Mouse (Mus musculus) megakaryocyte progenitor cell, adult 5-6 weeks (primary cell): ENCODE results near the gene Apol9a. TPM values are rescaled to one million over a fixed set of nuclear protein-coding genes. Genes with fewer than 3 reads are reported as not detected.

Experiments used
- ATAC-seq: replicated peaks from 2 replicates; pipeline ENCODE4 v1.8.0; 2016; ENCODE audit warnings: mild to moderate bottlenecking, moderate TSS enrichment, inconsistent platforms; ENCODE audit not compliant: poor library complexity
- total RNA-seq, 2 experiments: library from RNA; stranded (forward) in 1 of 2; stranded (reverse) in 1 of 2; fragments of 157-497, 149-512 nt in 1 of 2; fragments of 200-1000 nt in 1 of 2; gene quantifications; 2 replicates each; pipeline versions ENCODE4 v1.2.3 to v1.2.4; 2015 to 2017

Gene Apol9a
- total RNA-seq, 2 experiments from 2014 or later: not detected

- ATAC-seq: no peak
Observed at GRCm38 (mm10) chr15:77377419-77377818, 33.5 kb downstream of the Apol9a start.

GRCm38 (mm10) chr15:77376920-77377319 lies 34.0 kb downstream of the Apol9a start:
- no peak for ATAC-seq

GRCm38 (mm10) chr15:77370588-77370987 lies 40.3 kb downstream of the Apol9a start:
- ATAC-seq: no peak

- no peak for ATAC-seq
Observed at GRCm38 (mm10) chr15:77369981-77370380, 41.0 kb downstream of the Apol9a start.

- no peak for ATAC-seq
Observed at GRCm38 (mm10) chr15:77368818-77369320, 42.1 kb downstream of the Apol9a start.

- ATAC-seq: peak; percentile 95
Observed at GRCm38 (mm10) chr15:77368148-77368547, 42.8 kb downstream of the Apol9a start.

- ATAC-seq: no peak
Observed at GRCm38 (mm10) chr15:77367504-77367903, 43.4 kb downstream of the Apol9a start.

GRCm38 (mm10) chr15:77366706-77367484 lies 44.0 kb downstream of the Apol9a start:
- ATAC-seq: peak; percentile 59; the same call in 1 of the 2 replicates

- no peak for ATAC-seq
Observed at GRCm38 (mm10) chr15:77365700-77366570, 45.0 kb downstream of the Apol9a start.

GRCm38 (mm10) chr15:77364026-77364425 lies 46.9 kb downstream of the Apol9a start:
- ATAC-seq: no peak

GRCm38 (mm10) chr15:77363578-77363977 lies 47.4 kb downstream of the Apol9a start:
- no peak for ATAC-seq

GRCm38 (mm10) chr15:77362952-77363351 lies 48.0 kb downstream of the Apol9a start:
- no peak for ATAC-seq

- no peak for ATAC-seq
Observed at GRCm38 (mm10) chr15:77359905-77360304, 51.0 kb downstream of the Apol9a start.

- ATAC-seq: no peak
Observed at GRCm38 (mm10) chr15:77359486-77359885, 51.4 kb downstream of the Apol9a start.

- no peak for ATAC-seq
Observed at GRCm38 (mm10) chr15:77359084-77359483, 51.9 kb downstream of the Apol9a start.

- peak; percentile 99 for ATAC-seq
Observed at GRCm38 (mm10) chr15:77358320-77359040, 52.5 kb downstream of the Apol9a start.

- ATAC-seq: no peak
Observed at GRCm38 (mm10) chr15:77356248-77356810, 54.6 kb downstream of the Apol9a start.

GRCm38 (mm10) chr15:77354848-77355551 lies 55.9 kb downstream of the Apol9a start:
- ATAC-seq: no peak

- ATAC-seq: no peak
Observed at GRCm38 (mm10) chr15:77354496-77354847, 56.5 kb downstream of the Apol9a start.
